Mouse (Mus musculus) ZHBTc4 (cell line): ENCODE measurements around the gene Rraga.

ENCODE experiments used
- DNase-seq: peaks from one replicate; pipeline ENCODE4 v3.0.0-alpha.2; 2011; ENCODE audit warnings: low read depth, low spot score

Rraga gene

GRCm38 (mm10) chr4:86575283-86575983, at the start of gene Rraga:
Gene Rraga, plus strand, starts transcription at chr4:86575668.
- peak; percentile 99 for DNase-seq

- no peak for DNase-seq
These were observed 48.0 kb upstream of the Rraga start for GRCm38 (mm10) chr4:86527162-86528136.

GRCm38 (mm10) chr4:86529161-86529560, 46.3 kb upstream of the Rraga start:
- DNase-seq, result no peak

- DNase-seq, result no peak
These were observed 41.9 kb upstream of the Rraga start for GRCm38 (mm10) chr4:86533406-86534090.

GRCm38 (mm10) chr4:86534091-86534481, 41.4 kb upstream of the Rraga start:
- no peak for DNase-seq

GRCm38 (mm10) chr4:86537972-86538371, 37.5 kb upstream of the Rraga start:
- peak; percentile 76 for DNase-seq

GRCm38 (mm10) chr4:86538936-86539335, 36.5 kb upstream of the Rraga start:
- DNase-seq, result peak; percentile 90

- DNase-seq, result no peak
These were observed 33.9 kb upstream of the Rraga start for GRCm38 (mm10) chr4:86541573-86541972.

GRCm38 (mm10) chr4:86543999-86544398, 31.5 kb upstream of the Rraga start:
- DNase-seq, result no peak

- peak; percentile 57 for DNase-seq
These were observed 29.9 kb upstream of the Rraga start for GRCm38 (mm10) chr4:86545615-86546014.

- no peak for DNase-seq
These were observed 27.1 kb upstream of the Rraga start for GRCm38 (mm10) chr4:86548332-86548731.

GRCm38 (mm10) chr4:86555035-86555707, 20.3 kb upstream of the Rraga start:
- DNase-seq, result peak; percentile 59

GRCm38 (mm10) chr4:86557371-86557770, 18.1 kb upstream of the Rraga start:
- DNase-seq, result no peak

- DNase-seq, result no peak
These were observed 17.2 kb upstream of the Rraga start, which contains the start of gene Saxo1 for GRCm38 (mm10) chr4:86558228-86558627. Gene Saxo1, minus strand, starts transcription at chr4:86558328.

GRCm38 (mm10) chr4:86559006-86559405, 16.5 kb upstream of the Rraga start:
- peak; percentile 61 for DNase-seq

GRCm38 (mm10) chr4:86561061-86561460, 14.4 kb upstream of the Rraga start:
- no peak for DNase-seq

GRCm38 (mm10) chr4:86574939-86575282, 557 bp upstream of the Rraga start:
- DNase-seq, result no peak

- DNase-seq, result peak; percentile 51
These were observed 663 bp downstream of the Rraga start for GRCm38 (mm10) chr4:86576120-86576541.

GRCm38 (mm10) chr4:86576630-86577225, 1.3 kb downstream of the Rraga start:
- DNase-seq, result no peak

GRCm38 (mm10) chr4:86580056-86580455, 4.6 kb downstream of the Rraga start:
- no peak for DNase-seq

- no peak for DNase-seq
These were observed 5.1 kb downstream of the Rraga start for GRCm38 (mm10) chr4:86580591-86580990.
